Mouse (Mus musculus) bone marrow, adult 2 months (tissue): ENCODE data around the gene Mipol1.

Experiments used
- CTCF ChIP-seq: fragments of 200-500 bp; IDR thresholded peaks from 2 replicates; pipeline ENCODE4 v1.5.1; 2011; ENCODE audit warnings: low read length, control low read depth; ENCODE audit not compliant: control insufficient read depth, insufficient read depth
- POLR2A ChIP-seq: fragments of 200-500 bp; IDR thresholded peaks from 2 replicates; pipeline ENCODE4 v1.6.1; 2011; ENCODE audit warnings: low read depth, mild to moderate bottlenecking, control low read depth, low read length, borderline replicate concordance; ENCODE audit not compliant: control insufficient read depth

DNA sequence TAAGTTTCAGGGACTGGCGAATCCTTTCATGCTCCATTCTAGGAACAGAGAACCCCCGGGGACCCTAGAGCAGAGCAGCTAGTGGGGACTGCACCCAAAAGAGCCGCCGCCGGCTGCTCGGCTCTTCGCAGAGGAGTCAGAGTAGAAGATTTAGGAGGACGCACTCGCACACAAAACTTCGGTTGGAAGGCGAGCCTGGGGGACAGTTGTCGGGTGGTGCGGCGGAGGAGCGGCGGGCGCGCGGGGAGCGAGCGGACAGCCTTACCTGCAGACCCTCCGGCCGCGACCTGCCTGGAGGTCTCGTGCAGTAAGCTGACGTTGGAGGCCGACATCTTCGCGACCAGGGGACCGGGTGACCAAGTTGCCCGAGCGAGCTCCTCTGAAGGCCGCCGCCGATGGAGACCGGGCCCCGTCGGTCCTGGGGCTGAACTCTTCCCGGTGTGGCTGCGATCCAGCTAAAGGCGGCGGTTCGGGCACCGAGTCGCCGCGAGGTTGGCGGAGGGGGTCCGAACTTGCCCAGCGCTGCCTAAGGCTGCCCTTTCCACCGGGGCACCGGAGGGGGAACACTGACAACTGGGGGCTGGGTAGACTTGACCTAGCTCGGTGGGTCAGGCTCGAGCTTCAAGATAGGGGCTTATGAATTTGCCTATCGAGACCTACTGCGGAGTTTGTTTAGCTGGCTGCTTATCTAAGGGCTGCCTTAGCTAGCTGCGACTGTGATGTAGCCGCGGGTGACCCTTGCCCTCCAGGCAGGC lies 33.4 kb upstream of the Mipol1 start:
- TF ChIP-seq POLR2A (no peak; the same call in 1 of the 2 replicates), CTCF (no peak)
